Mouse (Mus musculus): ENCODE measurements around the gene Ifit1bl2.

DNA sequence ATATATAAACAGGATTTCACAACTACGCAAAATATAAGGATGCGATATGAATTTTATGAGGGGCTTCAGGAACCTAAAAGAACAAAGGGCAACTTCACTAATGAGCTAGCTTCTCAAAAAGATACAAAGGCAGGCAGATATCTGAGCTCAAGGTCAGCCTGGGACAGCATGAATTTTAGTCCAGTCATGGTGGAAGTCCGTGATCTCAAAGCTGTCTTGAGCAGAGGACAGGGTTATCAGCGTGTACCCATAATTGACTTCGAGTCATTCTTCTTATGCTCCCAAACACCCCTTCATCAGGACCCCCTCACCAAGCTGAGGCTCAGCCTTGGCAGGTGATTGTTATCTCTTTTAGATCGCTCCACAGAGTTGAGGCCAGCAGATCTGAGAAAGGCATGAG is 10.5 kb upstream of the Ifit1bl2 start:
- TF ChIP-seq CTCF (IDR thresholded peaks at IDR 0.05; ENCODE audit: borderline replicate concordance, control insufficient read depth, extremely low read depth, insufficient read depth, low read length, poor library complexity): no peak
- no peak for TF ChIP-seq POLR2A (IDR thresholded peaks at IDR 0.05; ENCODE audit: control insufficient read depth, extremely low read depth, insufficient read depth, low read length, poor library complexity)
